Mouse (Mus musculus): Measurements from ENCODE around the gene Syncrip. TPM values are rescaled to one million over a fixed set of nuclear protein-coding genes. Genes with fewer than 3 reads are reported as not detected.
"Not testable (repeated sequence)": the region's sequence is repeated elsewhere in the genome, so short reads cannot be mapped to it uniquely, and the experiment has no call there.

Syncrip gene
- polyA plus RNA-seq, 1 experiment: 3.8 TPM

- Histone ChIP-seq H3K4me3 (replicated peaks) (no peak overlapping the region), H3K27me3 (ENCODE audit: control insufficient read depth) (peaks cover 4% of the 10 kb centered on the region; the same call in 1 of the 2 replicates), H3K36me3 (ENCODE audit: control insufficient read depth) (no peaks in the 10 kb centered on the region), H3K9me3 (ENCODE audit: control insufficient read depth, low read length) (no peaks in the 10 kb centered on the region), H3K4me1 (ENCODE audit: control insufficient read depth) (no peaks in the 10 kb centered on the region)
- TF ChIP-seq GATA1 (IDR thresholded peaks at IDR 0.05; ENCODE audit: low read length) (no peak), TAL1 (IDR thresholded peaks at IDR 0.05; ENCODE audit: low read length) (no peak)
Observed at GRCm38 (mm10) chr9:88500112-88500511, 17.7 kb upstream of the Syncrip start.

DNA sequence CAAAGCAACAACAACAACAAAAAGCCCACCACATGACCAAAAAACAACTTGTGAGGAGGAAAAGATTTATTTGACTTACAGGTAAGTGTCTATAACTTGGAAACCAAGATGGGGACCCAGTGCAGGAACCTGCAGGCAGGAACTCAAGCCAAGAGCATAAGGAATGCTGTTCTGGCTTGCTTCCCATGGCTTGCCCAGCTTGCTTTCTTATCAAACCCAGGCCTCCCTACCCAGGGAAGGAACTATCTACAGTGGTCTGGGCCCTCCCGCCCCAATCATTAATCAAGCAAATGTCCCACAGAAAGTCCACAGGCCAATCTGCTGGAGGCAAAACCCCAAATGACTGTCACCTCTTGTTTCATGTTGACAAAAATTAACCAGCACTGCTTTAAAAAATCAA, 10.1 kb upstream of the Syncrip start:
- peaks cover 3% of the 10 kb centered on the region; the same call in 1 of the 2 replicates for H3K27me3 ChIP-seq (ENCODE audit: control insufficient read depth)
- H3K36me3 ChIP-seq (ENCODE audit: control insufficient read depth): no peaks in the 10 kb centered on the region
- no peaks in the 10 kb centered on the region for H3K9me3 ChIP-seq (ENCODE audit: control insufficient read depth, low read length)
- no peak overlapping the region for H3K4me3 ChIP-seq (replicated peaks)
- no peaks in the 10 kb centered on the region for H3K4me1 ChIP-seq (ENCODE audit: control insufficient read depth)
- TF ChIP-seq TAL1 (IDR thresholded peaks at IDR 0.05; ENCODE audit: low read length): no peak
- TF ChIP-seq GATA1 (IDR thresholded peaks at IDR 0.05; ENCODE audit: low read length): no peak

GRCm38 (mm10) chr9:88484531-88484930, 2.2 kb upstream of the Syncrip start:
- Histone ChIP-seq H3K4me3 (replicated peaks) (no peak overlapping the region), H3K9me3 (ENCODE audit: control insufficient read depth, low read length) (no peaks in the 10 kb centered on the region), H3K36me3 (ENCODE audit: control insufficient read depth) (peaks cover 8% of the 10 kb centered on the region), H3K4me1 (ENCODE audit: control insufficient read depth) (peaks cover 36% of the 10 kb centered on the region), H3K27me3 (ENCODE audit: control insufficient read depth) (peaks cover 36% of the 10 kb centered on the region)
- TF ChIP-seq TAL1 (IDR thresholded peaks at IDR 0.05; ENCODE audit: low read length): no peak
- TF ChIP-seq GATA1 (IDR thresholded peaks at IDR 0.05; ENCODE audit: low read length): no peak

- TF ChIP-seq TAL1 (IDR thresholded peaks at IDR 0.05; ENCODE audit: low read length) (no peak), GATA1 (IDR thresholded peaks at IDR 0.05; ENCODE audit: low read length) (no peak)
- H3K4me3 ChIP-seq (replicated peaks): peak overlapping the region; percentile 88
- peaks cover 35% of the 10 kb centered on the region for H3K27me3 ChIP-seq (ENCODE audit: control insufficient read depth)
- H3K36me3 ChIP-seq (ENCODE audit: control insufficient read depth): peaks cover 23% of the 10 kb centered on the region
- no peaks in the 10 kb centered on the region for H3K9me3 ChIP-seq (ENCODE audit: control insufficient read depth, low read length)
- H3K4me1 ChIP-seq (ENCODE audit: control insufficient read depth): peaks cover 36% of the 10 kb centered on the region
Observed at GRCm38 (mm10) chr9:88482829-88483396, 539 bp upstream of the Syncrip start.

- Histone ChIP-seq H3K4me3 (replicated peaks) (peak overlapping the region; percentile 88), H3K4me1 (ENCODE audit: control insufficient read depth) (peaks cover 36% of the 10 kb centered on the region), H3K27me3 (ENCODE audit: control insufficient read depth) (peaks cover 26% of the 10 kb centered on the region), H3K9me3 (ENCODE audit: control insufficient read depth, low read length) (no peaks in the 10 kb centered on the region), H3K36me3 (ENCODE audit: control insufficient read depth) (peaks cover 35% of the 10 kb centered on the region)
- TF ChIP-seq TAL1 (IDR thresholded peaks at IDR 0.05; ENCODE audit: low read length): no peak
Observed at GRCm38 (mm10) chr9:88481791-88482160, 598 bp downstream of the Syncrip start.

DNA sequence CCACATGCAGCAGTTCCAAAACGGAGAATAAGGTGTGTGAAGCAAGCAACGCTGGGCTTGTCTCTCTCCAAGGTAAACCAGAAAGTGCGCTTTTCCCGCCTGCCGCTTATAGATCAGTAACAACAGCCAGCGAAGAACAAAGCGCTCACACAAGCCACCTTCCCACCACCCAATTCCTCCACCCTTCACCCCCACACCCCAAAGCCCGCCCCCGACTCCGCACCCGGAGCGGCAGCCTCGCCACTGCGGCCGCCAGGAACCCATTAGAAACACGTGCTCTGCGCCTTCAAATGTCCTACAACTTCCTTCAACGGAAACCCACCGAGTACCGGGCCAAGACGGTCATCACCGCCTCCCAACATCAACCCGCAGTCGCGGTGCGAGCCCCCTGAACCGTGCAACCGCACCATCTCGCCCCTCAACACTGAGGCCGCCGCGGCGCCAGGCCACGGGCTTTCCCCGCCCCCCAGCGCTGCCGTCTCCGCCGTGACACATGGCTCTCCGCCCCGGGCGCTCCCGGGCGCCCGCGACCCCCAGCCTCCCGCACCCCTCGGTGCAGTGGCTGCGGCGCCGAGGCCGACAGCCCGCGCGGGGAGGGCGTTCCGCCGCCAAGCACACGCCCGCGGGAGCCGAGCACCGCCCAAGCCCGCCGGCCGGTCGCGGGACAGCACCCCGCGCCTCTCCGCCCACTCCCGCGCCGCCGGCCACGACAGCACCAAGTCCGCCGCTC, 1.1 kb downstream of the Syncrip start:
- Histone ChIP-seq H3K9me3 (ENCODE audit: control insufficient read depth, low read length) (no peaks in the 10 kb centered on the region), H3K4me1 (ENCODE audit: control insufficient read depth) (peaks cover 36% of the 10 kb centered on the region), H3K27me3 (ENCODE audit: control insufficient read depth) (peaks cover 26% of the 10 kb centered on the region), H3K36me3 (ENCODE audit: control insufficient read depth) (peaks cover 39% of the 10 kb centered on the region), H3K4me3 (replicated peaks) (peak overlapping the region; percentile 88)
- TF ChIP-seq TAL1 (IDR thresholded peaks at IDR 0.05; ENCODE audit: low read length) (no peak), GATA1 (IDR thresholded peaks at IDR 0.05; ENCODE audit: low read length) (no peak)

DNA sequence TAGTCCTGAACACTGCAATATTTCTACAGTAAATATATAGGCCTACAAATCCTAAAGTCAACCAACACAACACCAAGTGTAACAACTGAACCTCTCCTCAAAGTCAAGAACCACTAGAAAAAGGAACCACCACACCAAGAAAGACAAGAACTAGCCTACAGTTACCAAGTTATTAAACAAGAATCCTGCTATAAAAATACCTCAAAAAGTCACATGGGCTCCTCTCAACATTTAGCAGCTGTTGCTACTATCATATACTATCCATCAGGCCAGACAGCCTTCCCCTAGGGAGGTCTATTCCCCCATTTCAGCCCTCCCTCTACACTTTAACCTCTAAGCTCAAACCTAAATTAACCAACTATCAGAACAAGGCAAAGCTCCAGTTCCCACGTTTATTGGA, 2.3 kb downstream of the Syncrip start:
- peaks cover 36% of the 10 kb centered on the region for H3K4me1 ChIP-seq (ENCODE audit: control insufficient read depth)
- peaks cover 23% of the 10 kb centered on the region for H3K27me3 ChIP-seq (ENCODE audit: control insufficient read depth)
- no peaks in the 10 kb centered on the region for H3K9me3 ChIP-seq (ENCODE audit: control insufficient read depth, low read length)
- peak overlapping the region; percentile 88 for H3K4me3 ChIP-seq (replicated peaks)
- no peak for TF ChIP-seq TAL1 (IDR thresholded peaks at IDR 0.05; ENCODE audit: low read length)
- no peak for TF ChIP-seq GATA1 (IDR thresholded peaks at IDR 0.05; ENCODE audit: low read length)
- peaks cover 50% of the 10 kb centered on the region for H3K36me3 ChIP-seq (ENCODE audit: control insufficient read depth)

DNA sequence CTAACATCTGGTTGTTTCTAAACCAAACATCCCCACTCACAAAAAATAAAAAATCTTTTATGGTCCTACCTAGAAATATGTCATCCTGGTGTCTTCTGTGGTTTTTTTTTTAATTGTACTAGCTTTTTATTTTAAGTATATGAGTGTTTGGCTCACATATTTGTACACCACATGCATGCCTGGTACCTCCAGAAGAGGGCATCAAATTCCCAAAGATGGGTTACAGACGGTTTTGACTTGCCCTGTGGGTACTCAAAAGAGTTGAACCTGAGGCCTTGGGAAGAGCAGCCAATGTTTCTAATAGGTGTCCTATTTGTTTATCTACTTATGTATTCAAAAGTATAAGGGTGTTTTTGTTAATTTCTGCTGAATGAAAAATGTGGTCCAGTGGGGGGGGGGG, 6.2 kb downstream of the Syncrip start:
- no peaks in the 10 kb centered on the region for H3K27me3 ChIP-seq (ENCODE audit: control insufficient read depth)
- peaks cover 13% of the 10 kb centered on the region for H3K4me1 ChIP-seq (ENCODE audit: control insufficient read depth)
- TF ChIP-seq TAL1 (IDR thresholded peaks at IDR 0.05; ENCODE audit: low read length) (no peak), GATA1 (IDR thresholded peaks at IDR 0.05; ENCODE audit: low read length) (no peak)
- H3K9me3 ChIP-seq (ENCODE audit: control insufficient read depth, low read length): no peaks in the 10 kb centered on the region
- H3K36me3 ChIP-seq (ENCODE audit: control insufficient read depth): peaks cover 89% of the 10 kb centered on the region
- H3K4me3 ChIP-seq (replicated peaks): no peak overlapping the region

- H3K4me1 ChIP-seq (ENCODE audit: control insufficient read depth); H3K9me3 ChIP-seq (ENCODE audit: control insufficient read depth, low read length); H3K4me3 ChIP-seq (replicated peaks); H3K27me3 ChIP-seq (ENCODE audit: control insufficient read depth): not testable (repeated sequence)
- peaks cover 94% of the 10 kb centered on the region for H3K36me3 ChIP-seq (ENCODE audit: control insufficient read depth)
Observed at GRCm38 (mm10) chr9:88461017-88461416, 21.4 kb downstream of the Syncrip start.
